Mouse (Mus musculus): ENCODE data around the gene Tmem143. TPM values are rescaled to one million over a fixed set of nuclear protein-coding genes. Genes with fewer than 3 reads are reported as not detected.
"Not testable (repeated sequence)": the region's sequence is repeated elsewhere in the genome, so short reads cannot be mapped to it uniquely, and the experiment has no call there.

Tmem143 gene
- total RNA-seq, 2 experiments from 2014 or later = 21.8 to 22.3 TPM

- H3K27ac ChIP-seq = no peak overlapping the region; the same call in 1 of the 2 replicates
- no peak for DNase-seq (ENCODE audit: extremely low spot score in 1 of 2, low spot score in 2 of 2)
- intact Hi-C loops (cut with DNase I) = no loop called here
- peak overlapping the region; percentile 22; the same call in 1 of the 2 replicates for H3K4me3 ChIP-seq
- no peak for TF ChIP-seq CTCF (IDR thresholded peaks at IDR 0.05)
These were observed 27.6 kb upstream of the Tmem143 start for GRCm38 (mm10) chr7:45869107-45869670.

- intact Hi-C loops (cut with DNase I) = no loop called here
These were observed 27.0 kb upstream of the Tmem143 start for GRCm38 (mm10) chr7:45869787-45870186.

GRCm38 (mm10) chr7:45870282-45871058 is 26.3 kb upstream of the Tmem143 start:
- Histone ChIP-seq H3K27ac (no peak overlapping the region; the same call in 1 of the 2 replicates), H3K4me3 (peak overlapping the region; percentile 37)
- intact Hi-C loops (cut with DNase I) = no loop called here
- no peak for DNase-seq (ENCODE audit: extremely low spot score in 1 of 2, low spot score in 2 of 2)
- TF ChIP-seq CTCF (IDR thresholded peaks at IDR 0.05) = no peak

More at GRCm38 (mm10) chr7:45869787-45870186, 27.0 kb upstream of the Tmem143 start:
- peak overlapping the region; percentile 22; the same call in 1 of the 2 replicates for H3K4me3 ChIP-seq
- no peak overlapping the region for H3K27ac ChIP-seq
- TF ChIP-seq CTCF (IDR thresholded peaks at IDR 0.05) = no peak
- no peak for DNase-seq (ENCODE audit: extremely low spot score in 1 of 2, low spot score in 2 of 2)

GRCm38 (mm10) chr7:45872624-45873023 is 24.1 kb upstream of the Tmem143 start, which contains the start of gene Kdelr1:
Gene Kdelr1 (plus strand): TSS chr7:45872772.
- peak within 1 kb of the TSS; percentile 94 for H3K27ac ChIP-seq
- peak; percentile 97 for TF ChIP-seq CTCF (IDR thresholded peaks at IDR 0.05)

GRCm38 (mm10) chr7:45873061-45873947 is 23.4 kb upstream of the Tmem143 start:
- H3K27ac ChIP-seq = peak overlapping the region; percentile 94
- TF ChIP-seq CTCF (IDR thresholded peaks at IDR 0.05) = peak; percentile 51
- DNase-seq (ENCODE audit: extremely low spot score in 1 of 2, low spot score in 2 of 2) = peak; percentile 45 to 60
- H3K4me3 ChIP-seq = peak overlapping the region; percentile 69
- intact Hi-C loops (cut with DNase I) = loop anchor here (2.0 kb wide), 2 partner anchors 135 kb away; no protein-coding TSS in a partner anchor

More at GRCm38 (mm10) chr7:45872624-45873023, 24.1 kb upstream of the Tmem143 start, which contains the start of gene Kdelr1:
- intact Hi-C loops (cut with DNase I) = loop anchor here (1.0 to 2.0 kb wide), 3 partner anchors 63 to 136 kb away; no protein-coding TSS in a partner anchor
- peak within 1 kb of the TSS; percentile 69 for H3K4me3 ChIP-seq
- peak; percentile 87 to 93 for DNase-seq (ENCODE audit: extremely low spot score in 1 of 2, low spot score in 2 of 2)

GRCm38 (mm10) chr7:45876895-45877294 is 19.8 kb upstream of the Tmem143 start:
- no peak overlapping the region for H3K4me3 ChIP-seq
- no peak overlapping the region for H3K27ac ChIP-seq
- intact Hi-C loops (cut with DNase I) = no loop called here
- DNase-seq (ENCODE audit: extremely low spot score in 1 of 2, low spot score in 2 of 2) = no peak
- no peak for TF ChIP-seq CTCF (IDR thresholded peaks at IDR 0.05)

GRCm38 (mm10) chr7:45878278-45878677 is 18.5 kb upstream of the Tmem143 start, which contains the start of gene Grin2d:
Gene Grin2d (minus strand): TSS chr7:45878378.
- H3K27ac ChIP-seq; DNase-seq (ENCODE audit: extremely low spot score in 1 of 2, low spot score in 2 of 2); H3K4me3 ChIP-seq; intact Hi-C loops (cut with DNase I): not testable (repeated sequence)

GRCm38 (mm10) chr7:45880531-45880930 is 16.2 kb upstream of the Tmem143 start:
- no peak overlapping the region for H3K4me3 ChIP-seq
- no peak overlapping the region for H3K27ac ChIP-seq
- intact Hi-C loops (cut with DNase I) = no loop called here
- no peak for TF ChIP-seq CTCF (IDR thresholded peaks at IDR 0.05)
- DNase-seq (ENCODE audit: extremely low spot score in 1 of 2, low spot score in 2 of 2) = no peak

GRCm38 (mm10) chr7:45881011-45881410 is 15.7 kb upstream of the Tmem143 start:
- DNase-seq (ENCODE audit: extremely low spot score in 1 of 2, low spot score in 2 of 2) = no peak
- no peak for TF ChIP-seq CTCF (IDR thresholded peaks at IDR 0.05)
- intact Hi-C loops (cut with DNase I) = no loop called here

GRCm38 (mm10) chr7:45887246-45887645 is 9.5 kb upstream of the Tmem143 start:
- DNase-seq (ENCODE audit: extremely low spot score in 1 of 2, low spot score in 2 of 2) = no peak
- Histone ChIP-seq H3K4me3 (no peak overlapping the region), H3K27ac (no peak overlapping the region)
- intact Hi-C loops (cut with DNase I) = no loop called here
- no peak for TF ChIP-seq CTCF (IDR thresholded peaks at IDR 0.05)

More at GRCm38 (mm10) chr7:45881011-45881410, 15.7 kb upstream of the Tmem143 start:
- no peak overlapping the region for H3K27ac ChIP-seq
- no peak overlapping the region for H3K4me3 ChIP-seq

GRCm38 (mm10) chr7:45892651-45893050 is 4.1 kb upstream of the Tmem143 start:
- no peak for TF ChIP-seq CTCF (IDR thresholded peaks at IDR 0.05)

More at GRCm38 (mm10) chr7:45892651-45893050, 4.1 kb upstream of the Tmem143 start:
- Histone ChIP-seq H3K27ac (no peak overlapping the region), H3K4me3 (no peak overlapping the region)
- DNase-seq (ENCODE audit: extremely low spot score in 1 of 2, low spot score in 2 of 2) = no peak
- intact Hi-C loops (cut with DNase I) = no loop called here

All from left cerebral cortex, adult 2 months (tissue).